Mouse (Mus musculus) left cerebral cortex, adult 2 months (tissue): ENCODE measurements around the gene Ltbp2. TPM values are rescaled to one million over a fixed set of nuclear protein-coding genes. Genes with fewer than 3 reads are reported as not detected.

Source experiments
- DNase-seq, 2 experiments: peaks; one replicate each; pipeline ENCODE4 v3.0.0; 2021 to 2022; ENCODE audit warnings: low spot score in 2 of 2, mixed read lengths in 1 of 2; ENCODE audit errors: extremely low spot score in 1 of 2
- H3K27ac ChIP-seq: fragments of 200-600 bp; 2 replicates; pipeline ENCODE4 v1.8.1; 2022
- H3K4me3 ChIP-seq: fragments of 200-600 bp; 2 replicates; pipeline ENCODE4 v1.8.1; 2022
- CTCF ChIP-seq: fragments of 200-600 bp; IDR thresholded peaks from 2 replicates; pipeline ENCODE4 v1.8.1; 2022; ENCODE audit warnings: antibody characterized with exemption, mild to moderate bottlenecking, moderate library complexity
- intact Hi-C: fragments of 180-260 bp; cut with DNase I; formaldehyde crosslinking; loops from one replicate; pipeline ENCODE4 v1.15.1; 2025
- total RNA-seq, 2 experiments: library from RNA; stranded (reverse); gene quantifications; 2 replicates each; pipeline ENCODE4 v1.2.3; 2021

Gene Ltbp2
- total RNA-seq, 2 experiments from 2014 or later, result 0.45 to 0.94 TPM

- TF ChIP-seq CTCF, result peak; percentile 91
- Histone ChIP-seq H3K4me3 (no peak overlapping the region), H3K27ac (no peak overlapping the region)
- DNase-seq, result peak; percentile 83 to 89
- intact Hi-C loops, result loop anchor here (10.0 kb wide), 1 partner anchor 260 kb away; no protein-coding TSS in a partner anchor
Observed at GRCm38 (mm10) chr12:84784604-84785381, 91.5 kb downstream of the Ltbp2 start.

GRCm38 (mm10) chr12:84776229-84776628 is 100.1 kb downstream of the Ltbp2 start:
- Histone ChIP-seq H3K4me3 (no peak overlapping the region), H3K27ac (no peak overlapping the region)
- TF ChIP-seq CTCF, result no peak
- intact Hi-C loops, result no loop called here
- no peak for DNase-seq

- no peak for DNase-seq
- intact Hi-C loops, result no loop called here
- Histone ChIP-seq H3K4me3 (no peak overlapping the region), H3K27ac (no peak overlapping the region)
- TF ChIP-seq CTCF, result no peak
Observed at GRCm38 (mm10) chr12:84774376-84774775, 102.0 kb downstream of the Ltbp2 start.

GRCm38 (mm10) chr12:84773476-84773875 is 102.9 kb downstream of the Ltbp2 start:
- TF ChIP-seq CTCF, result no peak
- intact Hi-C loops, result no loop called here
- Histone ChIP-seq H3K27ac (peak overlapping the region; percentile 86), H3K4me3 (peak overlapping the region; percentile 70)
- DNase-seq, result no peak

- intact Hi-C loops, result no loop called here
- no peak; the same call in 1 of the 2 replicates for TF ChIP-seq CTCF
- Histone ChIP-seq H3K4me3 (peak within 1 kb of the TSS; percentile 70), H3K27ac (peak within 1 kb of the TSS; percentile 89)
- peak; percentile 94 to 96 for DNase-seq
Observed at GRCm38 (mm10) chr12:84772726-84773441, 103.4 kb downstream of the Ltbp2 start, which contains the start of the genes Npc2 and Isca2. Npc2 (minus strand) TSS chr12:84773152. Isca2 (plus strand) TSS chr12:84773251.

GRCm38 (mm10) chr12:84771981-84772520 is 104.3 kb downstream of the Ltbp2 start:
- intact Hi-C loops, result no loop called here
- Histone ChIP-seq H3K27ac (peak overlapping the region; percentile 89), H3K4me3 (peak overlapping the region; percentile 70)
- no peak for DNase-seq
- no peak for TF ChIP-seq CTCF

- intact Hi-C loops, result no loop called here
- no peak for DNase-seq
- Histone ChIP-seq H3K4me3 (no peak overlapping the region), H3K27ac (no peak overlapping the region)
- TF ChIP-seq CTCF, result no peak
Observed at GRCm38 (mm10) chr12:84769624-84770023, 106.7 kb downstream of the Ltbp2 start.

- Histone ChIP-seq H3K27ac (no peak overlapping the region), H3K4me3 (no peak overlapping the region)
- TF ChIP-seq CTCF, result no peak
- intact Hi-C loops, result no loop called here
- no peak for DNase-seq
Observed at GRCm38 (mm10) chr12:84767510-84767909, 108.8 kb downstream of the Ltbp2 start.

- H3K4me3 ChIP-seq, result no peak overlapping the region
- intact Hi-C loops, result no loop called here
- no peak overlapping the region for H3K27ac ChIP-seq
- no peak for DNase-seq
- no peak for TF ChIP-seq CTCF
Observed at GRCm38 (mm10) chr12:84766113-84766735, 110.1 kb downstream of the Ltbp2 start.

GRCm38 (mm10) chr12:84765506-84765905 is 110.8 kb downstream of the Ltbp2 start:
- intact Hi-C loops, result no loop called here
- TF ChIP-seq CTCF, result no peak
- Histone ChIP-seq H3K27ac (no peak overlapping the region), H3K4me3 (no peak overlapping the region)
- DNase-seq, result no peak

- intact Hi-C loops, result no loop called here
- Histone ChIP-seq H3K27ac (no peak overlapping the region), H3K4me3 (no peak overlapping the region)
- no peak for TF ChIP-seq CTCF
- no peak for DNase-seq
Observed at GRCm38 (mm10) chr12:84764756-84765155, 111.6 kb downstream of the Ltbp2 start.
